In the genomic region with DNA sequence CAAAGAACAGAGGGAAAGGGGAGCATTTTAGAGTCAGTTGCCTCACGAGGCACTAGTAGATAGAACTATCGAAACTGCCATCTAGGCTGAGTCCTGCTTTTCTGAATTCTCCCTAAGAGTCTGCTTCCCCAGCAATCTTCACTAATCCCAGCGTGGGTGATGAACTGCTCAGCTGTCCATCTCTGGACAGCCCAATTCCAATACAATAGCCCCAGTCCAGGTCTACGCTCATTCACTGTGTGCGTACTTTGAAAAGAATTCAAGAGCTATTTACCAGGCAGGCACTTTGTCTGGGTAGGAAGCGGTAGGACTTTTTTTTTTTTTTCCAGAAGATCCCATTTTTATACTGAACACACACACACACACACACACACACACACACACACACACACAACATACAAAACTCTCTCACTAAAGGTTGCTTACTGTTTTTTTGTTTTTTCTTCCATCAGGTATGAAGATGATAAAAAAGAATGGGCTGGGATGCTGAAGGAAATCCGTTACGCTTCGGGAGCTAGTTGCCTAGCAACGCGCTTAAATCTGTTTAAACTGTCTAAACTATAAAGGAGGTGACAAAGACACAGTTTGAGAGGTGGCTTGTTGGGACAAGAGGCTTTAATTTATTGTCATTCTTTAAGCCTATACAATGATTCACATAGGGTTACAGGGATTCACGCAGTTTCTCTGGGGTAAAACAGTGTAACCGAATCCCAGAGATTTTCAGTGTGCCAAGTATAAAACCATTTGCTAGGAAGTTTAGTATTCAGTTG, we compare ENCODE assay signal across 14 mouse cellular contexts. TPM values are rescaled to one million over a fixed set of nuclear protein-coding genes. Genes with fewer than 3 reads are reported as not detected.
A peak's percentile ranks its signal among the peaks of the same experiment; 100 is the strongest.
DNase-seq lines count a peak whose midpoint lies in the region; ATAC-seq and TF ChIP-seq lines count a peak whose summit lies in the region.
"Had no signal": no experiment of that assay in that cellular context is flagged by ENCODE, and none has a peak within 500 bp of the region (broad histone marks: within the 10 kb centered on the region; RNA-seq: fewer than 3 reads in every experiment).

No protein-coding gene starts in this region.

- peaks cover 21% of the 10 kb centered on the region; the same call in 1 of the 2 replicates for H3K36me3 ChIP-seq in embryonic facial prominence, embryonic 14.5 days (ENCODE audit: control insufficient read depth, insufficient read depth, low read length)
- peaks cover 46% of the 10 kb centered on the region for H3K36me3 ChIP-seq in embryonic facial prominence, embryonic 10.5 days (replicated peaks)
- H3K36me3 ChIP-seq in forebrain, embryonic 11.5 days (ENCODE audit: control insufficient read depth, insufficient read depth, low read length): no peaks in the 10 kb centered on the region
- H3K36me3 ChIP-seq in hindbrain, postnatal 0 days (ENCODE audit: insufficient read depth, low read length): peaks cover 4% of the 10 kb centered on the region; the same call in 1 of the 2 replicates
- peaks cover 35% of the 10 kb centered on the region for H3K36me3 ChIP-seq in neural tube, embryonic 13.5 days

- no peak for ATAC-seq in embryonic facial prominence, embryonic 14.5 days (ENCODE audit: low read depth)
- ATAC-seq in forebrain, embryonic 11.5 days (replicated peaks; ENCODE audit: low FRiP score): peak; percentile 51; the same call in 1 of the 2 replicates
- ATAC-seq in hindbrain, postnatal 0 days: no peak
- no peak for ATAC-seq in neural tube, embryonic 13.5 days (ENCODE audit: low read depth)
- ATAC-seq: liver, postnatal 0 days had no signal

- peak; percentile 23 for DNase-seq in embryonic facial prominence, embryonic 14.5 days (ENCODE audit: low spot score)
- no peak for DNase-seq in embryonic facial prominence, embryonic 10.5 days (ENCODE audit: low spot score)
- no peak for DNase-seq in forebrain, embryonic 11.5 days (ENCODE audit: low spot score)
- peak; percentile 49 for DNase-seq in hindbrain, postnatal 0 days (ENCODE audit: low spot score)
- DNase-seq in adrenal gland, adult 2 months: no peak
- DNase-seq in left cerebral cortex, postnatal 36 days (ENCODE audit: low spot score in 2 of 2): no peak
- DNase-seq in heart, postnatal 10 days: no peak
- DNase-seq: kidney, postnatal 10 days; left cerebral cortex, postnatal 4 days; liver, postnatal 0 days; thymus, adult 18-20 months had no signal

- H3K9me3 ChIP-seq in embryonic facial prominence, embryonic 14.5 days (ENCODE audit: control insufficient read depth, low read length): no peaks in the 10 kb centered on the region
- H3K9me3 ChIP-seq in embryonic facial prominence, embryonic 10.5 days: no peaks in the 10 kb centered on the region
- H3K9me3 ChIP-seq in forebrain, embryonic 11.5 days (ENCODE audit: control insufficient read depth, low read length): no peaks in the 10 kb centered on the region
- no peaks in the 10 kb centered on the region for H3K9me3 ChIP-seq in hindbrain, postnatal 0 days (ENCODE audit: low read length)
- no peaks in the 10 kb centered on the region for H3K9me3 ChIP-seq in neural tube, embryonic 13.5 days
- H3K9me3 ChIP-seq: megakaryocyte, embryonic 14.5 days had no signal

- H3K27ac ChIP-seq in embryonic facial prominence, embryonic 14.5 days (replicated peaks; ENCODE audit: low read depth, low read length): no peak overlapping the region
- H3K27ac ChIP-seq in embryonic facial prominence, embryonic 10.5 days (replicated peaks): no peak overlapping the region
- no peak overlapping the region for H3K27ac ChIP-seq in forebrain, embryonic 11.5 days (ENCODE audit: low read depth, low read length)
- no peak overlapping the region for H3K27ac ChIP-seq in hindbrain, postnatal 0 days
- H3K27ac ChIP-seq in neural tube, embryonic 13.5 days (replicated peaks): 0 out of 2 replicates have a peak overlapping the region, but pooled peaks have one; percentile 18

- no peak for TF ChIP-seq CTCF in hindbrain, postnatal 0 days (IDR thresholded peaks at IDR 0.05; ENCODE audit: low read depth)

- H3K4me1 ChIP-seq in embryonic facial prominence, embryonic 14.5 days (ENCODE audit: control insufficient read depth, insufficient read depth, low read length): no peaks in the 10 kb centered on the region
- H3K4me1 ChIP-seq in embryonic facial prominence, embryonic 10.5 days: no peaks in the 10 kb centered on the region
- H3K4me1 ChIP-seq in forebrain, embryonic 11.5 days (replicated peaks; ENCODE audit: control insufficient read depth, insufficient read depth, low read length): no peaks in the 10 kb centered on the region; the same call in 1 of the 2 replicates
- no peaks in the 10 kb centered on the region for H3K4me1 ChIP-seq in hindbrain, postnatal 0 days (ENCODE audit: insufficient read depth, low read length)
- H3K4me1 ChIP-seq in neural tube, embryonic 13.5 days (replicated peaks): peaks cover 14% of the 10 kb centered on the region
- H3K4me1 ChIP-seq: megakaryocyte, embryonic 14.5 days had no signal

- H3K4me2 ChIP-seq in embryonic facial prominence, embryonic 14.5 days (ENCODE audit: low read depth, low read length): no peak overlapping the region
- H3K4me2 ChIP-seq in forebrain, embryonic 11.5 days (ENCODE audit: low read depth, low read length, severe bottlenecking): no peak overlapping the region
- H3K4me2 ChIP-seq in hindbrain, postnatal 0 days (ENCODE audit: low read depth, low read length): peak overlapping the region; percentile 30; the same call in 1 of the 2 replicates
- peak overlapping the region; percentile 36 for H3K4me2 ChIP-seq in neural tube, embryonic 13.5 days

- 83% methylated on average over 13 of the region's 13 CpGs for WGBS in embryonic facial prominence, embryonic 14.5 days
- WGBS in embryonic facial prominence, embryonic 10.5 days: 69% methylated on average over 13 of the region's 13 CpGs
- 28% methylated on average over 13 of the region's 13 CpGs for WGBS in forebrain, embryonic 11.5 days
- 19% methylated on average over 13 of the region's 13 CpGs for WGBS in hindbrain, postnatal 0 days
- 23% methylated on average over 13 of the region's 13 CpGs for WGBS in neural tube, embryonic 13.5 days

- no peaks in the 10 kb centered on the region for H3K27me3 ChIP-seq in embryonic facial prominence, embryonic 14.5 days (replicated peaks; ENCODE audit: control insufficient read depth, insufficient read depth, low read length)
- no peaks in the 10 kb centered on the region for H3K27me3 ChIP-seq in embryonic facial prominence, embryonic 10.5 days (replicated peaks; ENCODE audit: low read depth, poor library complexity, severe bottlenecking)
- H3K27me3 ChIP-seq in forebrain, embryonic 11.5 days (ENCODE audit: control insufficient read depth, insufficient read depth, low read length): no peaks in the 10 kb centered on the region
- no peaks in the 10 kb centered on the region for H3K27me3 ChIP-seq in hindbrain, postnatal 0 days (ENCODE audit: insufficient read depth, low read length)
- no peaks in the 10 kb centered on the region for H3K27me3 ChIP-seq in neural tube, embryonic 13.5 days
- H3K27me3 ChIP-seq: megakaryocyte, embryonic 14.5 days had no signal

- intact Hi-C loops in left cerebral cortex, postnatal 36 days (cut with DNase I): no loop called here
- intact Hi-C loops in heart, postnatal 10 days (cut with DNase I): no loop called here

- H3K4me3 ChIP-seq in embryonic facial prominence, embryonic 14.5 days (ENCODE audit: low read depth, low read length): no peak overlapping the region
- H3K4me3 ChIP-seq in embryonic facial prominence, embryonic 10.5 days: no peak overlapping the region
- no peak overlapping the region for H3K4me3 ChIP-seq in forebrain, embryonic 11.5 days (ENCODE audit: low read depth, low read length)
- H3K4me3 ChIP-seq in hindbrain, postnatal 0 days (ENCODE audit: low read length): no peak overlapping the region
- no peak overlapping the region for H3K4me3 ChIP-seq in neural tube, embryonic 13.5 days
- H3K4me3 ChIP-seq: erythroblast, embryonic 14.5 days; megakaryocyte, embryonic 14.5 days had no signal

- no peak overlapping the region for H3K9ac ChIP-seq in embryonic facial prominence, embryonic 14.5 days (ENCODE audit: low read depth, low read length)
- H3K9ac ChIP-seq in forebrain, embryonic 11.5 days (ENCODE audit: low read length): no peak overlapping the region
- no peak overlapping the region for H3K9ac ChIP-seq in hindbrain, postnatal 0 days (replicated peaks; ENCODE audit: low read length)
- H3K9ac ChIP-seq in neural tube, embryonic 13.5 days: no peak overlapping the region
- H3K9ac ChIP-seq: liver, postnatal 0 days had no signal

RNA-seq across cellular contexts. Expression of a gene that starts 13.3 kb away (rescaled TPM):
- polyA plus RNA-seq in embryonic facial prominence, embryonic 14.5 days (2014; fragmentation: Nextera tagmentation; extraction: Ambion mirVana): 25.5 and 34.1 TPM in 2 replicates
- polyA plus RNA-seq in embryonic facial prominence, embryonic 10.5 days (2016; fragmentation: Nextera tagmentation; extraction: Ambion mirVana): 0.39 and 0.40 TPM in 2 replicates
- 0.13 and 0.15 TPM in 2 replicates for polyA plus RNA-seq in forebrain, embryonic 11.5 days (2014; fragmentation: Nextera tagmentation; extraction: Ambion mirVana)
- 1.3 TPM in 1 of 2 replicates, not detected in the other for total RNA-seq in hindbrain, postnatal 0 days (2014; rRNA removed)
- polyA plus RNA-seq in hindbrain, postnatal 0 days (2015; fragmentation: Nextera tagmentation; extraction: Ambion mirVana): 0.05 and 0.09 TPM in 2 replicates
- 0.99 and 3.6 TPM in 2 replicates for polyA plus RNA-seq in neural tube, embryonic 13.5 days (2015; fragmentation: Nextera tagmentation; extraction: Ambion mirVana)
- total RNA-seq in adrenal gland, adult 2 months (2021): under 1 TPM; 0.35 TPM
- polyA plus RNA-seq in adrenal gland, adult 2 months (2012; rRNA removed): 0.04 TPM in 1 of 2 replicates, not detected in the other
- total RNA-seq in left cerebral cortex, postnatal 36 days (2021): under 1 TPM; 0.69 to 0.86 TPM
- total RNA-seq in heart, postnatal 10 days (2021): 10 to 100 TPM; 70.3 to 76.3 TPM
- polyA plus RNA-seq: erythroblast, embryonic 14.5 days had no signal

RNA-seq across cellular contexts. Expression of a gene that starts 30.1 kb away (rescaled TPM):
- polyA plus RNA-seq in embryonic facial prominence, embryonic 14.5 days (2014; fragmentation: Nextera tagmentation; extraction: Ambion mirVana): 10.9 and 11.9 TPM in 2 replicates
- 14.4 and 16.3 TPM in 2 replicates for polyA plus RNA-seq in embryonic facial prominence, embryonic 10.5 days (2016; fragmentation: Nextera tagmentation; extraction: Ambion mirVana)
- polyA plus RNA-seq in forebrain, embryonic 11.5 days (2014; fragmentation: Nextera tagmentation; extraction: Ambion mirVana): 22.3 and 22.7 TPM in 2 replicates
- total RNA-seq in hindbrain, postnatal 0 days (2014; rRNA removed): 17.1 and 18.1 TPM in 2 replicates
- 10.8 and 12.3 TPM in 2 replicates for polyA plus RNA-seq in hindbrain, postnatal 0 days (2015; fragmentation: Nextera tagmentation; extraction: Ambion mirVana)
- 14.4 and 14.8 TPM in 2 replicates for polyA plus RNA-seq in neural tube, embryonic 13.5 days (2015; fragmentation: Nextera tagmentation; extraction: Ambion mirVana)
- total RNA-seq in adrenal gland, adult 2 months (2021): 10 to 100 TPM; 20.1 to 28.2 TPM
- 3.3 and 3.7 TPM in 2 replicates for polyA plus RNA-seq in adrenal gland, adult 2 months (2012; rRNA removed)
- 10 to 100 TPM; 14.9 to 15.5 TPM for total RNA-seq in left cerebral cortex, postnatal 36 days (2021)
- 10 to 100 TPM; 31.4 to 34.6 TPM for total RNA-seq in heart, postnatal 10 days (2021)
- polyA plus RNA-seq: erythroblast, embryonic 14.5 days had no signal

RNA-seq across cellular contexts. Expression of a gene that starts 36.2 kb away (rescaled TPM):
- 16.4 and 16.6 TPM in 2 replicates for polyA plus RNA-seq in embryonic facial prominence, embryonic 14.5 days (2014; fragmentation: Nextera tagmentation; extraction: Ambion mirVana)
- 12.5 and 19.3 TPM in 2 replicates for polyA plus RNA-seq in embryonic facial prominence, embryonic 10.5 days (2016; fragmentation: Nextera tagmentation; extraction: Ambion mirVana)
- 11.0 and 18.8 TPM in 2 replicates for polyA plus RNA-seq in forebrain, embryonic 11.5 days (2014; fragmentation: Nextera tagmentation; extraction: Ambion mirVana)
- 13.3 and 18.3 TPM in 2 replicates for total RNA-seq in hindbrain, postnatal 0 days (2014; rRNA removed)
- polyA plus RNA-seq in hindbrain, postnatal 0 days (2015; fragmentation: Nextera tagmentation; extraction: Ambion mirVana): 26.1 and 26.7 TPM in 2 replicates
- 22.4 and 25.8 TPM in 2 replicates for polyA plus RNA-seq in neural tube, embryonic 13.5 days (2015; fragmentation: Nextera tagmentation; extraction: Ambion mirVana)
- total RNA-seq in adrenal gland, adult 2 months (2021): 1 to 10 TPM; 7.0 to 8.3 TPM
- polyA plus RNA-seq in adrenal gland, adult 2 months (2012; rRNA removed): 0.07 and 0.43 TPM in 2 replicates
- 10 to 100 TPM; 21.1 to 29.8 TPM for total RNA-seq in left cerebral cortex, postnatal 36 days (2021)
- total RNA-seq in heart, postnatal 10 days (2021): 1 to 10 TPM; 5.6 to 5.7 TPM
- polyA plus RNA-seq: erythroblast, embryonic 14.5 days had no signal

RNA-seq across cellular contexts. Expression of a gene that starts 39.1 kb away (rescaled TPM):
- 119 and 127 TPM in 2 replicates for polyA plus RNA-seq in embryonic facial prominence, embryonic 14.5 days (2014; fragmentation: Nextera tagmentation; extraction: Ambion mirVana)
- polyA plus RNA-seq in embryonic facial prominence, embryonic 10.5 days (2016; fragmentation: Nextera tagmentation; extraction: Ambion mirVana): 131 and 145 TPM in 2 replicates
- 135 and 146 TPM in 2 replicates for polyA plus RNA-seq in forebrain, embryonic 11.5 days (2014; fragmentation: Nextera tagmentation; extraction: Ambion mirVana)
- total RNA-seq in hindbrain, postnatal 0 days (2014; rRNA removed): 9.9 and 11.3 TPM in 2 replicates
- polyA plus RNA-seq in hindbrain, postnatal 0 days (2015; fragmentation: Nextera tagmentation; extraction: Ambion mirVana): 125 and 139 TPM in 2 replicates
- polyA plus RNA-seq in neural tube, embryonic 13.5 days (2015; fragmentation: Nextera tagmentation; extraction: Ambion mirVana): 103 and 119 TPM in 2 replicates
- total RNA-seq in adrenal gland, adult 2 months (2021): 10 to 100 TPM; 48.9 to 61.8 TPM
- 0.40 and 0.71 TPM in 2 replicates for polyA plus RNA-seq in adrenal gland, adult 2 months (2012; rRNA removed)
- 10 to 100 TPM; 51.2 to 67.6 TPM for total RNA-seq in left cerebral cortex, postnatal 36 days (2021)
- total RNA-seq in heart, postnatal 10 days (2021): 10 to 100 TPM; 47.7 to 51.8 TPM

Comparison
In these comparisons a context has a peak if more than half of its experiments do, and no peak if none do; other contexts are left out.
1. DNase-seq: peak in embryonic facial prominence, embryonic 14.5 days (single experiment) and hindbrain, postnatal 0 days (single experiment); none in embryonic facial prominence, embryonic 10.5 days (single experiment), forebrain, embryonic 11.5 days (single experiment), adrenal gland, adult 2 months (single experiment), left cerebral cortex, postnatal 36 days (0 of 2) and heart, postnatal 10 days (0 of 2).
2. H3K4me2 ChIP-seq: peak in hindbrain, postnatal 0 days (single experiment) and neural tube, embryonic 13.5 days (single experiment); none in embryonic facial prominence, embryonic 14.5 days (single experiment) and forebrain, embryonic 11.5 days (single experiment).